ENCODE assay signal across 1 mouse cellular context in the genomic region with DNA sequence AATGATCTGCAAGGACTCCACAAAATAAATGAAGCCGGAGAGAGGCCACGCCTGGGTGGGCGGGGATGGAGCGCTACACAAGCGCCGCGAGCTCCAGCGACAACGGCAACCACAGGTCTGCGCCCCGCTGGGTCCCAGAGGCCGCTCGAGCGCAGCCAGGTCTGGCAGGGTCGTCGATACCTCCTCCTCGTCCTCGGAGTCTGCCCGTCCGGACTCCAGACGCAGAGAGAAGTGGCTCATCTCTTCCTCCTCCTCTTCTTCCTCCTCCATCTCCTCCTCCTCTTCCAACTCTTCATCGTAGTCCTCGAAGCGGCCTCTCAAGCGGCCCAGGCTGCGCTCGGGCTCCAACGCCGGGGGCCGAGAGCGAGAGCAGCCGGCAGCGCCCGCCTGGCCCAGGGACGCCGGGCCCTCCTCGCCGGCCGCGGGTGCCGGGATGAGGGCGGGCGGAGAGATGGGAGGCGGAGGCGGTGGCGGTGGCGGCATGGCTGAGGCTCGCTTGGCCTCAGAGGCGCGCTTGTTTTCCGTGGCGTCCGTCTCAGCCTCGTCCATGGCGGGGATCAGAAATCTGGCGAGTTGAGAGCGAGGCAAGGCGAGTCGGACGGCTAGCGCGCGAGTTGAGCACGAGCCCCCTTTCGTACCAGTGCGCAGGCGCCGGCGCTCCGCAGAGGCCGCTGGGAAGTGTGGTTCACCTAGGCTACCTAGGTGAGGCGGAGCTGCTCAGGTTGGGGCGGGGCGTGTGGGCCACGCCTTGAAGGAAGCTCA.
TF ChIP-seq lines count a peak whose summit lies in the region.

A gene (minus strand): TSS at position 636 of the 762 bp plus-strand sequence.

TF ChIP-seq in CH12.LX, 34 proteins besides CTCF, POLR2A, EP300 and RAD21 (continued from another document):
- TF ChIP-seq POLR2AphosphoS2 (IDR thresholded peaks at IDR 0.05; ENCODE audit: low read depth, low read length) (no peak), MXI1 (IDR thresholded peaks at IDR 0.05; ENCODE audit: low read depth, low read length) (peak; percentile 75), USF1 (IDR thresholded peaks at IDR 0.05; ENCODE audit: low read depth, low read length) (peak; percentile 28), MYC (IDR thresholded peaks at IDR 0.05; ENCODE audit: low read depth, low read length) (peak; percentile 68; the same call in 1 of the 2 replicates)
